In genomic region chr8:8649944-8650343, GRCm38 (mm10) we compare ENCODE assay signal across 8 mouse cellular contexts. TPM values are rescaled to one million over a fixed set of nuclear protein-coding genes. Genes with fewer than 3 reads are reported as not detected.
DNase-seq lines count a peak whose midpoint lies in the region; ATAC-seq and TF ChIP-seq lines count a peak whose summit lies in the region.

No protein-coding gene starts in this region.

- no peak for ATAC-seq in heart, embryonic 12.5 days (ENCODE audit: insufficient number of reproducible peaks, low FRiP score)
- ATAC-seq in frontal cortex, adult (ENCODE audit: low TSS enrichment), result peak; percentile 53
- ATAC-seq in liver, postnatal 0 days, result no peak

- DNase-seq in heart, adult 8-10 months (ENCODE audit: low spot score), result no peak
- DNase-seq in R1 (ENCODE audit: low read depth, low spot score), result peak; percentile 59
- DNase-seq in layer of hippocampus, postnatal 14 days (ENCODE audit: low spot score in 2 of 2), result peak; percentile 69 to 89
- peak; percentile 78 for DNase-seq in right cerebral cortex, postnatal 14 days
- no peak for DNase-seq in spleen, postnatal 10 days (ENCODE audit: low spot score in 2 of 2)
- no peak for DNase-seq in liver, postnatal 0 days

- 69% methylated on average over 8 of the region's 8 CpGs for WGBS in heart, embryonic 12.5 days
- WGBS in liver, postnatal 0 days (ENCODE audit: insufficient replicate concordance), result 76% methylated on average over 8 of the region's 8 CpGs

- no peak overlapping the region for H3K27ac ChIP-seq in heart, embryonic 12.5 days (ENCODE audit: poor library complexity, severe bottlenecking)
- no peak overlapping the region for H3K27ac ChIP-seq in liver, postnatal 0 days (ENCODE audit: low read depth)

- peaks cover 63% of the 10 kb centered on the region for H3K4me1 ChIP-seq in heart, embryonic 12.5 days (replicated peaks)
- no peaks in the 10 kb centered on the region for H3K4me1 ChIP-seq in liver, postnatal 0 days (ENCODE audit: insufficient read depth)

- TF ChIP-seq EP300 in liver, postnatal 0 days (IDR thresholded peaks at IDR 0.05; ENCODE audit: low read depth), result no peak

- H3K4me2 ChIP-seq in heart, embryonic 12.5 days, result no peak overlapping the region
- H3K4me2 ChIP-seq in liver, postnatal 0 days (ENCODE audit: low read depth, low read length), result no peak overlapping the region

- H3K9ac ChIP-seq in heart, embryonic 12.5 days, result 0 out of 2 replicates have a peak overlapping the region, but pooled peaks have one; percentile 14
- H3K9ac ChIP-seq in liver, postnatal 0 days (replicated peaks), result no peak overlapping the region

- peaks cover 6% of the 10 kb centered on the region; the same call in 1 of the 2 replicates for H3K36me3 ChIP-seq in heart, embryonic 12.5 days
- no peaks in the 10 kb centered on the region for H3K36me3 ChIP-seq in liver, postnatal 0 days (replicated peaks; ENCODE audit: insufficient read depth, low read length)

- H3K27me3 ChIP-seq in heart, embryonic 12.5 days (replicated peaks), result no peaks in the 10 kb centered on the region
- no peaks in the 10 kb centered on the region for H3K27me3 ChIP-seq in liver, postnatal 0 days (ENCODE audit: insufficient read depth, low read length)

- no peak for TF ChIP-seq CTCF in liver, postnatal 0 days (IDR thresholded peaks at IDR 0.05; ENCODE audit: low read depth)

- H3K4me3 ChIP-seq in heart, embryonic 12.5 days, result no peak overlapping the region
- no peak overlapping the region for H3K4me3 ChIP-seq in liver, postnatal 0 days (ENCODE audit: low read depth, low read length)

- H3K9me3 ChIP-seq in heart, embryonic 12.5 days (replicated peaks), result no peaks in the 10 kb centered on the region
- H3K9me3 ChIP-seq in liver, postnatal 0 days (ENCODE audit: low read length), result no peaks in the 10 kb centered on the region

RNA-seq across cellular contexts. Expression of gene Efnb2, which starts 11.1 kb away (rescaled TPM):
- 25.4 and 27.1 TPM in 2 replicates for polyA plus RNA-seq in heart, embryonic 12.5 days (2016; fragmentation: Nextera tagmentation; extraction: Ambion mirVana)
- total RNA-seq in heart, adult 8-10 months (2022), result 10 to 100 TPM; 17.0 to 20.8 (median 17.7) TPM
- 10 to 100 TPM; 31.6 to 35.0 TPM for total RNA-seq in layer of hippocampus, postnatal 14 days (2021)
- polyA plus RNA-seq in liver, postnatal 0 days (2015; fragmentation: Nextera tagmentation; extraction: Ambion mirVana), result 1.0 TPM in 2 replicates

RNA-seq across cellular contexts. Expression of gene Arglu1, which starts 40.4 kb away (rescaled TPM):
- polyA plus RNA-seq in heart, embryonic 12.5 days (2016; fragmentation: Nextera tagmentation; extraction: Ambion mirVana), result 111 TPM in 2 replicates
- 10 to 100 TPM; 21.1 to 35.1 (median 27.4) TPM for total RNA-seq in heart, adult 8-10 months (2022)
- total RNA-seq in layer of hippocampus, postnatal 14 days (2021), result 100 to 1,000 TPM in 1 of 2 experiments, 10 to 100 TPM in 1; 96.8 to 108 TPM
- 40.5 and 43.2 TPM in 2 replicates for polyA plus RNA-seq in liver, postnatal 0 days (2015; fragmentation: Nextera tagmentation; extraction: Ambion mirVana)

Comparison
In these comparisons a context has a peak if more than half of its experiments do, and no peak if none do; other contexts are left out.
1. DNase-seq: peak in R1 (single experiment), layer of hippocampus, postnatal 14 days (2 of 2) and right cerebral cortex, postnatal 14 days (single experiment); none in heart, adult 8-10 months (single experiment), spleen, postnatal 10 days (0 of 2) and liver, postnatal 0 days (single experiment).